Mouse (Mus musculus) hindbrain, postnatal 0 days (tissue): ENCODE data around the gene Fto. TPM values are rescaled to one million over a fixed set of nuclear protein-coding genes. Genes with fewer than 3 reads are reported as not detected.
A peak's percentile ranks its signal among the peaks of the same experiment; 100 is the strongest.

ENCODE experiments used
- ATAC-seq: fragments of 200-750 bp; cut with Nextera tagmentation; 2 replicates; pipeline ENCODE4 v1.8.0; 2017; ENCODE audit warnings: mild to moderate bottlenecking, moderate TSS enrichment, moderate library complexity
- DNase-seq: peaks from one replicate; pipeline ENCODE4 v3.0.0-alpha.2; 2015; ENCODE audit warnings: low spot score
- H3K27ac ChIP-seq: fragments of 300-500 bp; sonication (generic); 2 replicates; pipeline ENCODE4 v1.5.1; 2014; ENCODE audit warnings: mild to moderate bottlenecking
- H3K27me3 ChIP-seq: fragments of 300-500 bp; sonication (generic); 2 replicates; pipeline ENCODE4 v1.6.1; 2014; ENCODE audit warnings: low read length, mixed read lengths; ENCODE audit not compliant: insufficient read depth
- H3K36me3 ChIP-seq: fragments of 300-500 bp; sonication (generic); 2 replicates; pipeline ENCODE4 v1.6.1; 2014; ENCODE audit warnings: low read length, mixed read lengths; ENCODE audit not compliant: insufficient read depth
- H3K4me1 ChIP-seq: fragments of 300-500 bp; sonication (generic); 2 replicates; pipeline ENCODE4 v1.6.1; 2014; ENCODE audit warnings: antibody characterized with exemption, low read length, mixed read lengths; ENCODE audit not compliant: insufficient read depth
- H3K4me2 ChIP-seq: fragments of 300-500 bp; sonication (generic); 2 replicates; pipeline ENCODE4 v1.6.1; 2014; ENCODE audit warnings: low read depth, mild to moderate bottlenecking, low read length, moderate library complexity, mixed read lengths
- H3K4me3 ChIP-seq: fragments of 300-500 bp; sonication (generic); 2 replicates; pipeline ENCODE4 v1.5.1; 2014; ENCODE audit warnings: low read length
- H3K9ac ChIP-seq: fragments of 300-500 bp; sonication (generic); replicated peaks from 2 replicates; pipeline ENCODE4 v1.6.1; 2014; ENCODE audit warnings: mild to moderate bottlenecking, low read length, moderate library complexity, mixed read lengths
- H3K9me3 ChIP-seq: fragments of 300-500 bp; sonication (generic); 2 replicates; pipeline ENCODE4 v1.6.1; 2016; ENCODE audit warnings: low read length, mixed read lengths
- CTCF ChIP-seq: IDR thresholded peaks from 2 replicates; pipeline ENCODE4 v1.5.1; 2016; ENCODE audit warnings: antibody characterized with exemption, control low read depth, low read depth
- WGBS: fragments of 180-500 bp; shearing (Covaris S2); extraction: QIAGEN DNeasy Blood & Tissue Kit; methylation state at CpG from one replicate; pipeline ENCODE4 v1.1.7; 2014; 5-methylcytosine and 5-hydroxymethylcytosine counted together
- polyA plus RNA-seq: library from polyadenylated mRNA; unstranded; fragments of >200 nt; fragmentation: Nextera tagmentation; extraction: Ambion mirVana; gene quantifications from 2 replicates; pipeline ENCODE4 v1.2.1, GENCODE M21; 2015
- total RNA-seq: library from RNA; depleted of rRNA; stranded (reverse); fragments of >200 nt; gene quantifications from 2 replicates; pipeline ENCODE4 v1.2.3, GENCODE M21; 2014

Gene Fto
- total and polyA plus RNA-seq, 2 experiments from 2014 or later = 80.7 to 122 TPM

DNA sequence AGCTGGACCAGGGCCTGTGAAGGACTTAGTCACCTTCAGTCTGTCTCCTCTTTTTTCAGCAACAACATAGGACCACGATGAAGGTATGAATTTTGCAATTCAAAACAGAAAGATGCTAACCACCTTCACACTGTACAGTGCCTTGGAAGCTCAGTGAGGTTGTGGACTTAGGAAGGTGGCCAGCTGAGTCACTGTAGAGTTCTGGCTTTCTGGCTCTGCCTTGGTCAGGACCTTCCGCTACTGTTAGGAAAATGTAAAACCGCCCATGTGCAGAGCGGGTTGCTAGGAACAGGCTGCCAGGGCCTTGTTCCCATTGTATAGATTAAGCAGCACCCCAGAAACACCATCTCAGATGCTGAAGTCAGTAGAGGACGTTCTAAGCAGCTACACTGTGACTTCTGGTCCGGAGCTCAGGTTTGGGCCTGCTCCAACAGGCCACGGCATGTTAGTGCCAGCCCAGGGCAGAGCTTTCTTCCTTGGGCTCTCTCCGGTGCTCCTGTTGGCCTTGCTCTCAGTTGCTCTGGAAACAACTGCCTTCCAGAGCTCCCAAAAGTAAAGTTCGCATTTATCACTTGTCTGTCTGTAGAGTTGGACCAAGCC, 237.9 kb downstream of the Fto start:
- Histone ChIP-seq H3K4me2 (no peak overlapping the region), H3K27ac (peak overlapping the region; percentile 55), H3K4me3 (no peak overlapping the region), H3K9me3 (no peaks in the 10 kb centered on the region), H3K36me3 (no peaks in the 10 kb centered on the region), H3K9ac (no peak overlapping the region), H3K4me1 (peaks cover 27% of the 10 kb centered on the region), H3K27me3 (no peaks in the 10 kb centered on the region)
- ATAC-seq = peak; percentile 80
- no peak for TF ChIP-seq CTCF
- peak; percentile 56 for DNase-seq
- 51% methylated on average over 9 of the region's 9 CpGs for WGBS

DNA sequence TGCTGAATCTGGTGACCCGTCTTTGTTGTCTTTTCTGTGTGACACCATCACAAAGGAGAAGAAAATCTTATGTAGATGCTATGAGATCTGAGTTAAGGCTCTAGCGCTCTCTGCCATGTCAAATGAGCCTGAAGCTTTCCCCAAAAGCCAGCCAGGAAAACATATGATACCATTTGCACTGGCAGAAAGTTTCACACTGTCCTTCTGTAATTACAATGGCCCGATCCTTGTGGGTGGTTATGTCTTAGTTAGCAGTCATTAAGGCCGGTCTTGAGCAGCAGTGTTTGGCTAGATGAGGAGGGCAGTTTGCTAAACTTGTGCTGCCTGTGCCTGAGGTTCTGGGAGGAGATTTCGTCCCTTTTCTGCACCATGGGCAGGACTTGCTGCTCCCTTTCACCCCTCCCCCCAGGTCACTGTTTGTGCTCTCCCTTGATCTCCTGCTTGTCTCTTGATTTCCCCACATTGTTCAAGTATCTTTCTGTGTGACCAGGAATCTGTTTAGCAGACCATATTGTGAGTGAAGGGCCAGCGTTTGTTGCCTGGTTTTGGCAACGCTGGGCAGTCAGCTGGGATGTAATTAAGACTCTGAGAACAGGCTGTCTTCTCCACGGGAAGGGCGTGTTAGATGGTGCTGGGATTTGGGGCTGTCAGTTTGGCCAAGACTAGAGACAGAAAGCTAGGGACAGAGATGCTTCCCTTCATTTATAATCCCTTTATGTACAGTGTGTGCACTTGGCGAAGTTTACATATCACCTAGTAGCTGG, 238.6 kb downstream of the Fto start:
- peaks cover 27% of the 10 kb centered on the region for H3K4me1 ChIP-seq
- H3K27me3 ChIP-seq = no peaks in the 10 kb centered on the region
- H3K4me2 ChIP-seq = no peak overlapping the region
- H3K36me3 ChIP-seq = no peaks in the 10 kb centered on the region
- TF ChIP-seq CTCF = no peak
- H3K27ac ChIP-seq = peak overlapping the region; percentile 55
- H3K4me3 ChIP-seq = no peak overlapping the region
- ATAC-seq (peak; percentile 72), DNase-seq (peak; percentile 85)
- WGBS = 23% methylated on average over 10 of the region's 10 CpGs
- no peak overlapping the region for H3K9ac ChIP-seq
- H3K9me3 ChIP-seq = no peaks in the 10 kb centered on the region

DNA sequence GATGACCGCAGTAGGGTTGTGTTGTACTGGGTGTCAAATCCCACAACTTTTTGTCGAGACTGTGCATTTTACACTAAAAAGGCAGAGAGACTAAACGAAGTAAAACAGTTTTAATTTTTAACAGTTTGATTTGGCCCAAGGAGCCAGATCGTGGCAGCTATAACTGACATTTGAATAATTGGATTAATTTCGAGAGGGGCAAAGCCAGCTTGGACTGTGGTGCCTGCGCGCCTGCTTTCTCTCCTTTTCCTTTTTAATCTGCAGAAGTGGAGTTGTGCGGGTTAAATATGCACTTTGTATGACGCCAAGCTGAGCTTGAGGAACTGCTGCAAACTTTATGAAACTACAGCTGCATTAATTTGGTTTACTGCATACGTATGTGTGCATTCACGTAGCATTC, 239.3 kb downstream of the Fto start:
- Histone ChIP-seq H3K27me3 (no peaks in the 10 kb centered on the region), H3K36me3 (no peaks in the 10 kb centered on the region), H3K9ac (no peak overlapping the region), H3K4me2 (no peak overlapping the region), H3K9me3 (no peaks in the 10 kb centered on the region), H3K27ac (peak overlapping the region; percentile 55; the same call in 1 of the 2 replicates), H3K4me1 (peaks cover 27% of the 10 kb centered on the region), H3K4me3 (no peak overlapping the region)
- DNase-seq = no peak
- no peak for ATAC-seq
- 55% methylated on average over 11 of the region's 11 CpGs for WGBS
- no peak for TF ChIP-seq CTCF

DNA sequence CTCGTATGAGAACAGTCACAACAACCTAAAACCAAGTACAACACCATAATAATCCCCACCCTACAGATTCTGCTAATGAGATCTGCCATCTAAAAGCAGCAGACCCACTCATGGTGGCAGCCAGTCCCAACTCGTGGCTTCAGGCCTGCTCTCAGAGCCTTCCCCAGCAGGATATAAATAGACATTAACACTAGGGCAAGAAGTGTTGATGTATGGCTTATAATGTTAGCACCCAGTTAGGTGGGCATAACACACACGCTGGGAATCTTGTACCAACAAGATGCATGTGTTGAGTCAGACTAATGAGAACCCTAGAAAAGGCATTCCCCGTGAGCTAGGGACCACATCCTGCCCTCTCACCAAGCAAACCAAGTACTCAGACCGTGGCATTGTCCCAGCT, 240.1 kb downstream of the Fto start:
- DNase-seq (no peak), ATAC-seq (no peak)
- Histone ChIP-seq H3K4me2 (no peak overlapping the region), H3K36me3 (no peaks in the 10 kb centered on the region), H3K4me3 (no peak overlapping the region), H3K4me1 (peaks cover 27% of the 10 kb centered on the region), H3K27me3 (no peaks in the 10 kb centered on the region), H3K9me3 (no peaks in the 10 kb centered on the region), H3K9ac (no peak overlapping the region), H3K27ac (no peak overlapping the region)
- no peak for TF ChIP-seq CTCF
- 55% methylated on average over 5 of the region's 5 CpGs for WGBS

DNA sequence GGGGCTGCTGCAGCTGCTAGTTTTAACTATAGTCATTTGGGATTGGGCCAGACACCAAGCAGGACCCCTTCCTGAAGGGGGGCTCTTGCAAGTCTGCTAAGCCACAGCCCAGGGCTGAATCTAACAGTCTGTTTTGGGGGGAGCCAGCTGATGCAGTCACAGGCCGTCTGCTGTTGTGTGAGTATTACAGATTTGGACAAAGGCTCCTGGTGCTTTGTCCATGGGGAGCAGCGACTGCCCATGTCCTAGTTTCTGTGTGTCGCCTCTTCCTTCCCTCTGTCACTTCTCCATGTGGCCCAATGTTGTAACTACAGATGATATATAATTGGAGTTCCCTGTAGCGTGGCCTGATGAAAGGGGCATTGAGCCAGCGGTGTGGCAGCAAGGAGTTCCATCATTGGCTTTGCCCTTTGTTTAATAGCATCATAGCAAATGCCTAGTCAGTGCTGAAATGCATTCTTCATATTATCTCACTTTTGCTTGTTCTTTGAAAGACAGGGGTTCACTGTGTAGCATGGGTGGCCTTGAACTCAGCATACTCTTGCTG, 243.8 kb downstream of the Fto start:
- Histone ChIP-seq H3K4me1 (peaks cover 19% of the 10 kb centered on the region), H3K4me3 (no peak overlapping the region), H3K27me3 (no peaks in the 10 kb centered on the region), H3K9ac (no peak overlapping the region), H3K9me3 (no peaks in the 10 kb centered on the region), H3K36me3 (no peaks in the 10 kb centered on the region), H3K4me2 (no peak overlapping the region), H3K27ac (no peak overlapping the region)
- 59% methylated on average over 5 of the region's 5 CpGs for WGBS
- DNase-seq (no peak), ATAC-seq (peak; percentile 41; the same call in 1 of the 2 replicates)
- TF ChIP-seq CTCF = no peak

DNA sequence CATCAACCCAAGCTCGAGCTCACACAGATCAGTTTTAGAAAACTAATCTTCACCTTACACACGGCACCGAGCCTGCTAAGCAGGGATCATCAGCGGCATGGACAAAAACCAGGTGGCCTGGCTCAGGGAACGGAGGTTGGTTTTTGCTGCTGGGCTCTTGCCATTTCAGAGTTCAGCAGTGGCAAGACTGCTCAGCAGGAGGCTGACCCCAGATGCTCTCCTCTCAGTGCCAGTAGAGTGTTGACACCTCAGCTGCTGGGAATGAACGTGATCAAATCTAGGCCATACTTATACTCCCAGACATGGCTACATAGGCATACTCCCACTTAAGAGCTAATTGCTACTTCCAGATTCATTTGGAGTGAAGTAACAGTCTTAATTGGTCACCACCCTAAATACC, 245.1 kb downstream of the Fto start:
- DNase-seq (no peak), ATAC-seq (no peak)
- no peak overlapping the region for H3K27ac ChIP-seq
- H3K36me3 ChIP-seq = no peaks in the 10 kb centered on the region
- no peak for TF ChIP-seq CTCF
- no peaks in the 10 kb centered on the region for H3K9me3 ChIP-seq
- H3K4me2 ChIP-seq = no peak overlapping the region
- H3K27me3 ChIP-seq = no peaks in the 10 kb centered on the region
- WGBS = 71% methylated on average over 6 of the region's 6 CpGs
- H3K4me3 ChIP-seq = no peak overlapping the region
- H3K9ac ChIP-seq = no peak overlapping the region
- H3K4me1 ChIP-seq = peaks cover 6% of the 10 kb centered on the region; the same call in 1 of the 2 replicates
